Mouse (Mus musculus) kidney, embryonic 14.5 days (tissue): ENCODE results near the gene Ppil4. TPM values are rescaled to one million over a fixed set of nuclear protein-coding genes. Genes with fewer than 3 reads are reported as not detected.

ENCODE experiments used
- ATAC-seq: fragments of 200-750 bp; cut with Nextera tagmentation; 2 replicates; pipeline ENCODE4 v1.8.0; 2017; ENCODE audit warnings: moderate number of reproducible peaks, mild to moderate bottlenecking, moderate TSS enrichment, moderate library complexity; ENCODE audit not compliant: low FRiP score, low TSS enrichment
- H3K27ac ChIP-seq: fragments of 300-500 bp; sonication (generic); 2 replicates; pipeline ENCODE4 v1.5.1; 2014; ENCODE audit warnings: low read depth, mild to moderate bottlenecking, low read length, moderate library complexity, mixed read lengths
- H3K27me3 ChIP-seq: fragments of 300-500 bp; sonication (generic); 2 replicates; pipeline ENCODE4 v1.6.1; 2014; ENCODE audit warnings: mild to moderate bottlenecking, low read length; ENCODE audit not compliant: control insufficient read depth, insufficient read depth
- H3K36me3 ChIP-seq: fragments of 300-500 bp; sonication (generic); 2 replicates; pipeline ENCODE4 v1.6.1; 2014; ENCODE audit warnings: low read length, mixed read lengths; ENCODE audit not compliant: control insufficient read depth, insufficient read depth
- H3K4me1 ChIP-seq: fragments of 300-500 bp; sonication (generic); 2 replicates; pipeline ENCODE4 v1.6.1; 2014; ENCODE audit warnings: low read length, mixed read lengths; ENCODE audit not compliant: control insufficient read depth, insufficient read depth
- H3K4me2 ChIP-seq: fragments of 300-500 bp; sonication (generic); replicated peaks from 2 replicates; pipeline ENCODE4 v1.6.1; 2014; ENCODE audit warnings: low read depth, mild to moderate bottlenecking, low read length
- H3K4me3 ChIP-seq: fragments of 300-500 bp; sonication (generic); 2 replicates; pipeline ENCODE4 v1.5.1; 2014; ENCODE audit warnings: mild to moderate bottlenecking, low read length
- H3K9ac ChIP-seq: fragments of 300-500 bp; sonication (generic); 2 replicates; pipeline ENCODE4 v1.6.1; 2014; ENCODE audit warnings: low read depth, mild to moderate bottlenecking, low read length, moderate library complexity
- H3K9me3 ChIP-seq: fragments of 300-500 bp; sonication (generic); 2 replicates; pipeline ENCODE4 v1.6.1; 2016; ENCODE audit warnings: low read length; ENCODE audit not compliant: control insufficient read depth
- WGBS: fragments of 180-500 bp; shearing (Covaris S2); extraction: QIAGEN DNeasy Blood & Tissue Kit; methylation state at CpG from one replicate; pipeline ENCODE4 v1.1.7; 2014; 5-methylcytosine and 5-hydroxymethylcytosine counted together
- microRNA-seq: library from miRNA; unstranded; fragments of <30 nt; microRNA quantifications from one replicate; pipeline ENCODE4, GENCODE M21; 2016
- polyA plus RNA-seq: library from polyadenylated mRNA; unstranded; fragments of >200 nt; fragmentation: Nextera tagmentation; extraction: Ambion mirVana; gene quantifications from 2 replicates; pipeline ENCODE4 v1.2.1, GENCODE M21; 2014

Gene Ppil4
- polyA plus RNA-seq, 1 experiment from 2014 or later = 40.8 TPM

DNA sequence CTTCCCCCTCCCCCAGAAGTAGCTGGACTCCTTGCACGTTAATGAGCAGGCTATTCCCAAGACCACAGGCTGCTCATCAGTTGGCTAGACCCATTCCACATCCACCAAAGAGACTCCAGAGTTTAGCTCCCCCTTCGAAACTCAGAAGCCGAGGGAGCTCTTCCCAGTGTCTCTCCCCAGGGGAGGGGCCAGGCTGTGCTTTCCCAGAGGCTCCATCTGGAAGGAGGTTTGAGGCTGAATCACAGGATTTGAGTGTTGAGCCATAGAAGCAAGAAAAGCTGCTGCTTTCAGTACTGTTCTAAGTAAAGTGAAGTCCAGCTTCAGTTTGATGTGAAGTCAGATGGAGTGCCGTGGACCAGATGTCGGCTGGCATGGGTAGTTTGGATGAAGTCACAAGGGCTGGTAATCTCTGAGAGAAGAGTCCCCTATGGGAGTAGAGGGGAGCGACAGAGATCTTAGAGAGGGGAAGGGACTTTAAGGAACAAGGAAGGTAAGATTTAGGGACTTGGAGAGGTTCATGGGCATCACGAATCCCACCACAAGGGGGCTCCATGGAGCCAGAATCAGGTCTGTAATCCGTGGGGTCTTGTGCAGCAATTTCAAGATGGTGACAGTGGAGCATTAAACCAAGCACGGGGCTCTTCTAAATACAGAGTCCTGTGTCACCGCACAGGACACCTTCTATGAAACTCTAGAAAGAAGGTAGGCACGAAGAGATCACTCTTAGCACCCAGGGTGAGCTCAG, 78.1 kb downstream of the Ppil4 start:
- 72% methylated on average over 11 of the region's 11 CpGs for WGBS

DNA sequence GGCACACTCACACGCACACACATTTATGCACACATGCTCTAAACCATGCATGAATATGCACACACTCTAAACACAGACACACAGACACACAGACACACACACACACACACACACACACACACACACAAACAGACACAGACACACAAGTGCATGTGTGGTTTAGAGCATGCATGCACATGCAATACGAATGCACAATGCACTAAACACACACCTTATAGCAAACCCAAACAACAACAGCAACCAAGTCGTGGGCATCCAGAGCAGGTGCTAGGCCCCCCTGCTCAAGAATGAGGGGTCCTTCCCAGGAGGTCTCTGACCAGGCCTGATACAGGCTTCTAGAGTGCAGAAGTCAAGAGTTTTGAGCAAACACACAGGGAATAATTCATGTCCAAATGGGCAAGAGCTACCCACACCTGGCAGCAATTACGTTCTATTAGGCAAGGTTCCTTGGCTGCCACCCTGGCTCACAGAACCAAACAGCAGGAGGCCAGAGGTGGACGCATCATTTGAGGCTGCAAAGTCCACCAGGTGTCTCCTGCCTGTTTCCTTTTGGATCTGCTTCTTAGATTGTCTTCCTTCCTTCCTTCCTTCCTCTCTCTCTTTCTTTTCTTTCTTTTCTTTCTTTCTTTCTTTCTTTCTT, 78.8 kb downstream of the Ppil4 start:
- Histone ChIP-seq H3K27ac (no peak overlapping the region), H3K4me1 (0 out of 2 replicates have a peak, but pooled peaks cover 3% of the 10 kb centered on the region), H3K36me3 (no peaks in the 10 kb centered on the region), H3K9me3 (no peaks in the 10 kb centered on the region), H3K27me3 (peaks cover 16% of the 10 kb centered on the region), H3K9ac (no peak overlapping the region), H3K4me3 (no peak overlapping the region), H3K4me2 (no peak overlapping the region)
- ATAC-seq = no peak
- 87% methylated on average over 5 of the region's 5 CpGs for WGBS

More for the DNA sequence above, 78.1 kb downstream of the Ppil4 start:
- Histone ChIP-seq H3K4me3 (no peak overlapping the region), H3K4me2 (no peak overlapping the region), H3K4me1 (0 out of 2 replicates have a peak, but pooled peaks cover 3% of the 10 kb centered on the region), H3K27ac (no peak overlapping the region), H3K9ac (no peak overlapping the region), H3K36me3 (no peaks in the 10 kb centered on the region), H3K27me3 (peaks cover 17% of the 10 kb centered on the region), H3K9me3 (no peaks in the 10 kb centered on the region)
- ATAC-seq = no peak

Small RNAs within 50 kb of the gene (microRNA-seq; reads per million reads assigned to microRNA genes)
- 1.5 reads per million for gene Mir5104

Other genes starting within 250 kb of the Ppil4 start
- 1.2 TPM in 2 replicates for gene Lrp11, start 203.1 kb upstream of the Ppil4 start, polyA plus RNA-seq
- gene Nup43, start 125.4 kb upstream of the Ppil4 start, polyA plus RNA-seq = 70.1 and 71.3 TPM in 2 replicates
- 109 TPM in 2 replicates for gene Pcmt1, start 111.8 kb upstream of the Ppil4 start, polyA plus RNA-seq
- gene Lats1, start 111.7 kb upstream of the Ppil4 start, polyA plus RNA-seq = 8.7 and 17.2 TPM in 2 replicates
- 49.4 and 63.7 TPM in 2 replicates for gene Katna1, start 66.9 kb upstream of the Ppil4 start, polyA plus RNA-seq
- 74.1 and 84.3 TPM in 2 replicates for gene Ginm1, start 67 bp upstream of the Ppil4 start, polyA plus RNA-seq
- gene Zc3h12d, start 39.6 kb downstream of the Ppil4 start, polyA plus RNA-seq = 0.16 and 0.18 TPM in 2 replicates
- gene Tab2, start 163.3 kb downstream of the Ppil4 start, polyA plus RNA-seq = 32.6 and 34.3 TPM in 2 replicates